ENCODE assay signal across 16 mouse cellular contexts in the genomic region with DNA sequence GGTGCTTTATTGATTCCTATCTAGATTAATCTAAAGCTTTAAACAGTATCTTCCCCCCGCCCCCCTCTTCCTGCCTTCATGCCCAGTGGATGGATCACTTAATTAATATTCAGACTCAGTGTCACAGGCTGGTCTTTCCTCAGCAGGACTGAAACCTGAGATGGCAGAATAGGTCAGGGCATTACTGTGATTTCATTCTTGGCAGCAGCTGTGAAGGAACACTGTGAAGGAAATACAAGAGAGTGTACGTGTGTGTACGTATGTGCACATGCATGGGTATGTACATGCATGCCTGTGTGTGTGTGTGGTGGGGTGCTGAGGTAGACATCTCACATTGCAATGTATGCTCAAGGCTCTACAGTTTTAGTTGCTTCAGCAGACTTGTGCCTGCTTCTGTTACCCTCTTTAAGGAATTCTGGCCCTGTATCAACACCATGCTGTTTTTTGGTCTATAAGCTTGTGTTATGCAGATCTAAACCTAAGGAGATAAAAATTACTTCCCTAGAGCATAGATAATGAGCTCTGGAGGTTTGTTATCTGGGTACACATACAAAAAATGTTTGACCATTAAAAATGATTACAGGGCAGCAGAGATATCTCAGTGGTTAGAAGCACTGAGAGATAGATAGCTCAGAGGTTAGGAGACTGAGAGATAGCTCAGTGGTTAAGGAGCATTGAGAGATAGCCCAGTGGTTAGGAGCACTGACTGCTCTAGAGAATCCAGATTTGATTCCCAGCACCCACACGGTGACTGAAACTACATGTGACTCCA. TPM values are rescaled to one million over a fixed set of nuclear protein-coding genes. Genes with fewer than 3 reads are reported as not detected.
DNase-seq lines count a peak whose midpoint lies in the region; ATAC-seq and TF ChIP-seq lines count a peak whose summit lies in the region.
"Had no signal": no experiment of that assay in that cellular context is flagged by ENCODE, and none has a peak within 500 bp of the region (broad histone marks: within the 10 kb centered on the region; RNA-seq: fewer than 3 reads in every experiment).

No protein-coding gene starts in this region.

- TF ChIP-seq CTCF in kidney, postnatal 0 days (IDR thresholded peaks at IDR 0.05; ENCODE audit: low read depth): no peak
- TF ChIP-seq CTCF in Patski (IDR thresholded peaks at IDR 0.05): no peak

- DNase-seq in kidney, postnatal 0 days (ENCODE audit: low spot score): peak; percentile 21
- no peak for DNase-seq in kidney, adult 9 months
- no peak for DNase-seq in Patski (ENCODE audit: low read depth, low spot score)
- DNase-seq in embryo, embryonic 11 days: peak; percentile 22
- DNase-seq in limb, embryonic 14.5 days (ENCODE audit: low spot score): no peak
- no peak for DNase-seq in gastrocnemius, postnatal 14 days
- no peak for DNase-seq in frontal cortex, adult 2 months (ENCODE audit: extremely low spot score in 1 of 2, low spot score in 1 of 2)
- DNase-seq in liver: no peak
- DNase-seq: gastrocnemius, postnatal 25 days; kidney, adult 18-20 months; liver, embryonic 13.5 days; lung, postnatal 14 days; right cerebral cortex, adult 18-20 months; thymus, postnatal 14 days had no signal

- no peaks in the 10 kb centered on the region for H3K9me3 ChIP-seq in kidney, postnatal 0 days (replicated peaks; ENCODE audit: low read length)
- H3K9me3 ChIP-seq in limb, embryonic 14.5 days (ENCODE audit: control insufficient read depth, low read length): no peaks in the 10 kb centered on the region
- H3K9me3 ChIP-seq: heart, embryonic 15.5 days; liver, embryonic 13.5 days had no signal

- no peak for ATAC-seq in kidney, postnatal 0 days (replicated peaks; ENCODE audit: low FRiP score, low read depth)
- peak; percentile 69 for ATAC-seq in Patski
- peak; percentile 65; the same call in 1 of the 2 replicates for ATAC-seq in limb, embryonic 14.5 days (ENCODE audit: low FRiP score, low read depth)

- intact Hi-C loops in gastrocnemius, postnatal 14 days (cut with DNase I; ENCODE audit: low total_unique reads): no loop called here

- no peak overlapping the region for H3K27ac ChIP-seq in kidney, postnatal 0 days
- no peak overlapping the region for H3K27ac ChIP-seq in limb, embryonic 14.5 days (replicated peaks; ENCODE audit: low read depth, low read length)
- H3K27ac ChIP-seq: heart, embryonic 15.5 days; liver, embryonic 13.5 days had no signal

- 59% methylated on average over 4 of the region's 4 CpGs for WGBS in kidney, postnatal 0 days
- WGBS in limb, embryonic 14.5 days: 63% methylated on average over 4 of the region's 4 CpGs

- POLR2A ChIA-PET in Patski (lab: Charles Lee): interaction anchor here (0.7 to 1.2 kb wide), 2 partner anchors 21 to 383 kb away, joined by 3 read pairs; no protein-coding TSS in a partner anchor

- TF ChIP-seq POLR2A in limb, embryonic 14.5 days (IDR thresholded peaks at IDR 0.05; ENCODE audit: borderline replicate concordance, extremely low read depth, insufficient read depth, insufficient read length): no peak

- H3K27me3 ChIP-seq in kidney, postnatal 0 days (ENCODE audit: insufficient read depth, low read length): no peaks in the 10 kb centered on the region
- H3K27me3 ChIP-seq in Patski: no peaks in the 10 kb centered on the region
- H3K27me3 ChIP-seq in limb, embryonic 14.5 days (ENCODE audit: control insufficient read depth, insufficient read depth, low read length): no peaks in the 10 kb centered on the region
- H3K27me3 ChIP-seq: heart, embryonic 15.5 days; liver, embryonic 13.5 days had no signal

- H3K4me2 ChIP-seq in kidney, postnatal 0 days (ENCODE audit: low read length): no peak overlapping the region
- no peak overlapping the region for H3K4me2 ChIP-seq in limb, embryonic 14.5 days (replicated peaks; ENCODE audit: low read depth, low read length, severe bottlenecking)
- H3K4me2 ChIP-seq: heart, embryonic 15.5 days; liver, embryonic 13.5 days had no signal

- H3K36me3 ChIP-seq in kidney, postnatal 0 days (ENCODE audit: insufficient read depth, low read length): no peaks in the 10 kb centered on the region
- no peaks in the 10 kb centered on the region for H3K36me3 ChIP-seq in limb, embryonic 14.5 days (ENCODE audit: control insufficient read depth, insufficient read depth, low read length)
- H3K36me3 ChIP-seq: heart, embryonic 15.5 days; liver, embryonic 13.5 days had no signal

- CTCF ChIA-PET in Patski (lab: Charles Lee): interaction anchor here (0.8 to 4.0 kb wide), 6 partner anchors 9 to 98 kb away, joined by 3 to 12 read pairs (median 6); no protein-coding TSS in a partner anchor

- no peaks in the 10 kb centered on the region for H3K4me1 ChIP-seq in kidney, postnatal 0 days (replicated peaks; ENCODE audit: insufficient read depth, low read length)
- 0 out of 2 replicates have a peak, but pooled peaks cover 2% of the 10 kb centered on the region for H3K4me1 ChIP-seq in limb, embryonic 14.5 days (ENCODE audit: control insufficient read depth, insufficient read depth, low read length)
- H3K4me1 ChIP-seq: heart, embryonic 15.5 days had no signal

- no peak overlapping the region for H3K4me3 ChIP-seq in kidney, postnatal 0 days (replicated peaks; ENCODE audit: low read depth, low read length)
- no peak overlapping the region for H3K4me3 ChIP-seq in limb, embryonic 14.5 days (replicated peaks; ENCODE audit: low read length)
- H3K4me3 ChIP-seq: erythroblast, embryonic 14.5 days; heart, embryonic 15.5 days; liver, embryonic 13.5 days had no signal

- H3K9ac ChIP-seq in kidney, postnatal 0 days (ENCODE audit: low read depth, low read length): no peak overlapping the region
- H3K9ac ChIP-seq in limb, embryonic 14.5 days (ENCODE audit: low read depth, low read length, severe bottlenecking): no peak overlapping the region
- H3K9ac ChIP-seq: heart, embryonic 15.5 days; liver, embryonic 13.5 days had no signal

- in situ Hi-C loops in Patski (cut with MboI; ENCODE audit: low pct_unique_long_range_greater_than_20kb): no loop called here

RNA-seq across cellular contexts. Expression of a gene that starts 41.0 kb away (rescaled TPM):
- 28.0 and 28.3 TPM in 2 replicates for polyA plus RNA-seq in kidney, postnatal 0 days (2015; fragmentation: Nextera tagmentation; extraction: Ambion mirVana)
- 8.1 TPM for polyA plus RNA-seq in Patski (2021)
- polyA plus RNA-seq in limb, embryonic 14.5 days (2012; rRNA removed): 9.5 and 10.8 TPM in 2 replicates
- 26.1 and 33.0 TPM in 2 replicates for polyA plus RNA-seq in limb, embryonic 14.5 days (2014; fragmentation: Nextera tagmentation; extraction: Ambion mirVana)
- 1 to 10 TPM; 2.9 to 4.6 TPM for total RNA-seq in gastrocnemius, postnatal 14 days (2021)
- 4.5 and 4.7 TPM in 2 replicates for polyA plus RNA-seq in frontal cortex, adult 2 months (2012; rRNA removed)
- polyA plus RNA-seq: erythroblast, embryonic 14.5 days had no signal

Comparison
In these comparisons a context has a peak if more than half of its experiments do, and no peak if none do; other contexts are left out.
1. DNase-seq: peak in kidney, postnatal 0 days (single experiment) and embryo, embryonic 11 days (single experiment); none in kidney, adult 9 months (single experiment), Patski (single experiment), limb, embryonic 14.5 days (single experiment), gastrocnemius, postnatal 14 days (single experiment), frontal cortex, adult 2 months (0 of 2) and liver (single experiment).